Mouse (Mus musculus) lung, adult 2 months (tissue): ENCODE data around the gene Myo9b.

Source experiments
- CTCF ChIP-seq: fragments of 200-500 bp; IDR thresholded peaks from 2 replicates; pipeline ENCODE4 v1.5.1; 2011; ENCODE audit warnings: mild to moderate bottlenecking, low read length, control low read depth; ENCODE audit not compliant: insufficient read depth
- POLR2A ChIP-seq: fragments of 200-500 bp; IDR thresholded peaks from 2 replicates; pipeline ENCODE4 v1.6.1; 2011; ENCODE audit warnings: low read depth, mild to moderate bottlenecking, control low read depth, low read length, borderline replicate concordance; ENCODE audit errors: extremely low read depth

GRCm38 (mm10) chr8:71404011-71404410 lies 131.5 kb downstream of the Myo9b start:
- TF ChIP-seq CTCF (no peak), POLR2A (no peak)
